Mouse (Mus musculus) bone marrow macrophage, adult 2 months (primary cell): ENCODE measurements around the gene Prg3.

Experiments
- CTCF ChIP-seq: IDR thresholded peaks from 2 replicates; pipeline ENCODE4 v1.5.1; 2012; ENCODE audit warnings: low read depth, mild to moderate bottlenecking, low read length, moderate library complexity
- POLR2A ChIP-seq: IDR thresholded peaks from 2 replicates; pipeline ENCODE4 v1.6.1; 2012; ENCODE audit warnings: mild to moderate bottlenecking, low read depth, low read length, borderline replicate concordance

DNA sequence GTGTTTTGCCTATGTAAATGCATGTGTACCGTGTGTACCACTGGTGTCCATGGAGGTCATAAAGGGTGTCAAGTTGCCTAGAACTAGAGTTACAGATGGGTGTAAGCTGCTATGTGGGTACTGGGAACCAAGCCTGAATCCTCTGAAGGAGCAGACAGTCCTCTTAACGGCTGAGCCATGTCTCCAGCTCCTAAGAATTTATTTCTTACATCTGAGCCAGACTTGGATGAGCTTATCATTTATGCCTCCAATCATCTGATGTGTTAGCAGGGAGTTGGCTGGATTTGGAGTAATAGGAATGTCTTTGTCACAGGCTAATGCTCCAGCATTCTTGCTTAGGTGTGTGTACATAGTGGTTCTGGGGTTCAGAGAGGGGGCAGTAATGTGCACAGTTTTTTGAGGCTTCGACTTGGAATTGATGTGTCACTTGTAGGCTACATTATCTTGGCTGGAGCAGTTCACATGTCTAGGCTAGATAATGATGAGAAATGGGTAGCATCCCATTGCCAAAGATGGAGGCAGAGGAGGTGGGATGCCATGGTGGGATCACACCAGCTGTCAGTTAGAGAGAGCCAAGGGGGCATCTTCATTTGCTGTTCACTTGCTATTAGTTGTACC is 40.8 kb upstream of the Prg3 start:
- no peak for TF ChIP-seq CTCF
- TF ChIP-seq POLR2A: no peak
